Mouse (Mus musculus): Measurements from ENCODE around the gene B130006D01Rik. TPM values are rescaled to one million over a fixed set of nuclear protein-coding genes. Genes with fewer than 3 reads are reported as not detected.

The B130006D01Rik gene
- polyA plus RNA-seq, 1 experiment from 2014 or later: 0.33 TPM

GRCm38 (mm10) chr11:95773264-95773663, 49.9 kb downstream of the B130006D01Rik start:
- Histone ChIP-seq H3K27ac (ENCODE audit: low read length) (no peak overlapping the region), H3K9ac (ENCODE audit: low read depth, low read length) (no peak overlapping the region), H3K27me3 (ENCODE audit: control insufficient read depth, insufficient read depth, low read depth, low read length) (no peaks in the 10 kb centered on the region), H3K36me3 (ENCODE audit: control insufficient read depth, insufficient read depth) (no peaks in the 10 kb centered on the region), H3K9me3 (replicated peaks; ENCODE audit: control insufficient read depth, low read length) (no peaks in the 10 kb centered on the region), H3K4me3 (ENCODE audit: low read depth, low read length) (no peak overlapping the region), H3K4me1 (ENCODE audit: control insufficient read depth, low read depth, low read length) (peaks cover 21% of the 10 kb centered on the region), H3K4me2 (ENCODE audit: low read depth, low read length) (no peak overlapping the region)
- no peak for ATAC-seq (ENCODE audit: low read depth)
- 84% methylated on average over 3 of the region's 3 CpGs for WGBS (ENCODE audit: insufficient replicate concordance)

Other genes starting within 250 kb of the B130006D01Rik start
- gene Nxph3, start 209.0 kb upstream of the B130006D01Rik start, polyA plus RNA-seq (2015; fragmentation: Nextera tagmentation; extraction: Ambion mirVana): not detected in 2 replicates
- gene Ngfr, start 135.9 kb upstream of the B130006D01Rik start, polyA plus RNA-seq (2015; fragmentation: Nextera tagmentation; extraction: Ambion mirVana): 2.2 and 2.3 TPM in 2 replicates
- gene Phb, start 56.6 kb upstream of the B130006D01Rik start, polyA plus RNA-seq (2015; fragmentation: Nextera tagmentation; extraction: Ambion mirVana): 126 and 130 TPM in 2 replicates
- 5.8 and 5.9 TPM in 2 replicates for gene Zfp652, start 10.9 kb upstream of the B130006D01Rik start, polyA plus RNA-seq (2015; fragmentation: Nextera tagmentation; extraction: Ambion mirVana)
- gene Phospho1, start 100.9 kb downstream of the B130006D01Rik start, polyA plus RNA-seq (2015; fragmentation: Nextera tagmentation; extraction: Ambion mirVana): 6.5 and 7.7 TPM in 2 replicates
- gene Gngt2, start 113.6 kb downstream of the B130006D01Rik start, polyA plus RNA-seq (2015; fragmentation: Nextera tagmentation; extraction: Ambion mirVana): 21.1 and 23.2 TPM in 2 replicates
- gene Abi3, start 118.9 kb downstream of the B130006D01Rik start, polyA plus RNA-seq (2015; fragmentation: Nextera tagmentation; extraction: Ambion mirVana): 5.3 and 7.6 TPM in 2 replicates
- gene B4galnt2, start 191.3 kb downstream of the B130006D01Rik start, polyA plus RNA-seq (2015; fragmentation: Nextera tagmentation; extraction: Ambion mirVana): 0.08 and 0.50 TPM in 2 replicates

Data from liver, embryonic 16.5 days (tissue).